Mouse (Mus musculus): ENCODE measurements around the gene Ccr9. TPM values are rescaled to one million over a fixed set of nuclear protein-coding genes. Genes with fewer than 3 reads are reported as not detected.
"Not testable (repeated sequence)": the region's sequence is repeated elsewhere in the genome, so short reads cannot be mapped to it uniquely, and the experiment has no call there.

The Ccr9 gene
- polyA plus RNA-seq, 1 experiment from 2014 or later: 0.14 TPM

DNA sequence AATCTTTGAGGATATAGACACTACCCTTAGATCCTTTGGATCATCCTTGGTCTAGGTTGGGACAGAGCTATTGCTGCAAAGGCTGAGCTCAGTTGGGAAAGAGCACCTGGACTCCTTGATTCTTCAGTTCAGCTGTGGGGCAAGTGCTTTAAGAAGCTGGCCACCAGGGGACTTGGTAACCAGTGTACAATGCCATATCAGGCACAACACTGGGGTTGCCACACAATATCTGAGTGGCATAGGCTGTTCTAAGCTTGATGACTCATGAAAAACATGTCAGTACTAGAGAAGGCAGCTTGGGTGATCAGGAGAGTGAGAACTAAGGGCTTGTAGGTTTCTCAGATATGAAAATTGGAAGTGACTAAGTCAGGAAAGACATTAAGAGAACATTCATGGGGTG, 19.3 kb upstream of the Ccr9 start:
- Histone ChIP-seq H3K27ac (no peak overlapping the region), H3K4me3 (replicated peaks) (no peak overlapping the region), H3K36me3 (no peaks in the 10 kb centered on the region), H3K9me3 (no peaks in the 10 kb centered on the region), H3K4me2 (no peak overlapping the region), H3K9ac (replicated peaks) (no peak overlapping the region), H3K27me3 (no peaks in the 10 kb centered on the region), H3K4me1 (replicated peaks) (no peaks in the 10 kb centered on the region)
- no peak for ATAC-seq (ENCODE audit: insufficient number of reproducible peaks, insufficient read depth, low FRiP score, low TSS enrichment, low read depth)

DNA sequence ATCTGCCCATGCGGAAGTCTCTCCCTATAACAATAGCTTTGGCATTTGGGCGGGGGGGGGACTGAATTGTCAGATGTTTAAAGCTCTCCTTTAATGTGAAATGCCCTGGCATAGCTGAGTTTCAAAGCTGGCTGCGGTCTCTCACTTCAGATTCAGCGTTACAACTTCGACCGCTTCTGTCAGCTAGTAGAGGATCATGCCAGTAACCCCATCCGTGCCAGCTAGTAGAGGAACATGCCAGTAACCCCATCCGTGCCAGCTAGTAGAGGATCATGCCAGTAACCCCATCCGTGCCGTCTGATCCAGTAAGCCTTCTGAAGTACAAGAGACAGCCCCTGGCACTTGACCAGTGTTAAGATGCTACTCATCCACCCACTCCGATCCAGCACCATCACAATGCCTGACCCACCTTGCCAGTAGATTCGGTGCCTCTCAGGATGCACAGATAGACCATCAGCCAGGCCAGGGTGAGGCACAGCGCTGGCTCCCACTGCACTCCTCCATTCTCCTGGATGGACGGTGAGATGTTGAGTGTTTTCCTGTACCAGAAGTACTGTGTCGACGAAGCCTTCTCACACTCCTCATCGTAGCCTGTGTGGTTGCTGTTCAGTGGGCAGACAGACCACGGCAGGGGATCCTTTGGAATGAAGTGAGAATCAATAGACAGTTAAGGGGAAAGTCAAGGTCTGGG, 18.1 kb upstream of the Ccr9 start:
- H3K4me2 ChIP-seq; H3K27me3 ChIP-seq; H3K9me3 ChIP-seq; ATAC-seq (ENCODE audit: insufficient number of reproducible peaks, insufficient read depth, low FRiP score, low TSS enrichment, low read depth); H3K4me3 ChIP-seq (replicated peaks); H3K9ac ChIP-seq (replicated peaks); H3K27ac ChIP-seq; H3K4me1 ChIP-seq (replicated peaks); H3K36me3 ChIP-seq: not testable (repeated sequence)
- 88% methylated on average over 18 of the region's 18 CpGs for WGBS

DNA sequence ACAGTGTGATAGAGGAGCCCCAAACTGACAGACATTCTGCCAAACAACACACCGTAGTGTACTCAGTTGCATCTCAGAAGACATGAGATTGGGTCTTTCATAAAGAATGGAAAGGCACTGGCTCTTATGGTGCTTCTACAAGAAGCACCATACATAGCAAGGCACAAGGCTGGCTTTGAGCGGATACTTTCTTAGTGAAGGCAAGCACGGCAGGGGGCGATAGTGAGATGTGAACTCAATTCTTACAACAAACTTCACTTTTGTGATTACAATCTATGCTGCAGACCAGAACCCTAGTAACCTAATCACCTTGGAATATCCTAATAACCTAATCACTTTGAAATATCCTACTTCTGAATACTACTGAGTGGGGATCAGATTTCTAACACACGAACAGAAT, 12.6 kb upstream of the Ccr9 start:
- 56% methylated on average over 5 of the region's 5 CpGs for WGBS
- no peak for ATAC-seq (ENCODE audit: insufficient number of reproducible peaks, insufficient read depth, low FRiP score, low TSS enrichment, low read depth)
- Histone ChIP-seq H3K9me3 (no peaks in the 10 kb centered on the region), H3K9ac (replicated peaks) (no peak overlapping the region), H3K27ac (no peak overlapping the region), H3K27me3 (no peaks in the 10 kb centered on the region), H3K4me3 (replicated peaks) (no peak overlapping the region), H3K4me2 (no peak overlapping the region), H3K36me3 (no peaks in the 10 kb centered on the region), H3K4me1 (replicated peaks) (no peaks in the 10 kb centered on the region)

DNA sequence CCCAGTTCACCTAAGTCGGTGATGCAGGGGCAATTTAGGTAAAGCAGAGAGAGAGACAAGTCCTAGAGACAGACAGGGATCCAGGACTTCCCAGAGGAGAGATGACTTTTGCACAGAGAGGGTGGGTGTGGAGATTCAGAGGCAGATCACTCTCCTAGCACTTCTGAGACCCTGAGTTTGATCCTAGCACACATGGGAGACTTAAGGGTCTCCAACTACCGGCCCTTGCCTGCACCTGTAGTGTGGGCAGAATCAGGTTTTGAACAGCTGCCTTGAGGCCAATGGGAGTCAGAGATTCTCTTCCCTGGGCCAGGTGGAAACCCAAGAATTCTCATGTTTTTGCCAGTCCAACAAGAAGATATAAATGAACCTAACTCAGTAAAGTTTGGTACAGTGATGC, 959 bp downstream of the Ccr9 start:
- Histone ChIP-seq H3K27me3 (peaks cover 72% of the 10 kb centered on the region), H3K4me3 (replicated peaks) (peak overlapping the region; percentile 43)

GRCm38 (mm10) chr9:123683704-123684103, 5.5 kb downstream of the Ccr9 start:
- no peak overlapping the region for H3K27ac ChIP-seq
- H3K9me3 ChIP-seq: peaks cover 3% of the 10 kb centered on the region; the same call in 1 of the 2 replicates
- 58% methylated on average over 3 of the region's 3 CpGs for WGBS
- no peak overlapping the region for H3K9ac ChIP-seq (replicated peaks)
- ATAC-seq (ENCODE audit: insufficient number of reproducible peaks, insufficient read depth, low FRiP score, low TSS enrichment, low read depth): no peak
- H3K4me2 ChIP-seq: no peak overlapping the region
- H3K36me3 ChIP-seq: no peaks in the 10 kb centered on the region
- no peak overlapping the region for H3K4me3 ChIP-seq (replicated peaks)
- H3K27me3 ChIP-seq: peaks cover 38% of the 10 kb centered on the region
- peaks cover 3% of the 10 kb centered on the region for H3K4me1 ChIP-seq (replicated peaks)

More for the DNA sequence above, 959 bp downstream of the Ccr9 start:
- Histone ChIP-seq H3K27ac (no peak overlapping the region), H3K9ac (replicated peaks) (no peak overlapping the region), H3K9me3 (no peaks in the 10 kb centered on the region), H3K4me1 (replicated peaks) (peaks cover 12% of the 10 kb centered on the region), H3K36me3 (no peaks in the 10 kb centered on the region), H3K4me2 (peak overlapping the region; percentile 77)
- 25% methylated on average over 2 of the region's 2 CpGs for WGBS
- 0 out of 2 replicates have a peak, but pooled peaks have one; percentile 47 for ATAC-seq (ENCODE audit: insufficient number of reproducible peaks, insufficient read depth, low FRiP score, low TSS enrichment, low read depth)

GRCm38 (mm10) chr9:123686206-123686605, 8.0 kb downstream of the Ccr9 start:
- Histone ChIP-seq H3K27me3 (peaks cover 14% of the 10 kb centered on the region), H3K4me1 (replicated peaks) (no peaks in the 10 kb centered on the region), H3K27ac (no peak overlapping the region), H3K36me3 (no peaks in the 10 kb centered on the region), H3K9me3 (peaks cover 3% of the 10 kb centered on the region; the same call in 1 of the 2 replicates), H3K4me2 (no peak overlapping the region), H3K4me3 (replicated peaks) (no peak overlapping the region), H3K9ac (replicated peaks) (no peak overlapping the region)
- ATAC-seq (ENCODE audit: insufficient number of reproducible peaks, insufficient read depth, low FRiP score, low TSS enrichment, low read depth): no peak
- WGBS: 77% methylated on average over 5 of the region's 5 CpGs

- H3K4me2 ChIP-seq: no peak overlapping the region
- no peak overlapping the region for H3K27ac ChIP-seq
- no peaks in the 10 kb centered on the region for H3K4me1 ChIP-seq (replicated peaks)
- H3K36me3 ChIP-seq: peaks cover 14% of the 10 kb centered on the region; the same call in 1 of the 2 replicates
- H3K9ac ChIP-seq (replicated peaks): no peak overlapping the region
- H3K27me3 ChIP-seq: peaks cover 3% of the 10 kb centered on the region; the same call in 1 of the 2 replicates
- 76% methylated on average over 1 of the region's 1 CpGs for WGBS
- H3K4me3 ChIP-seq (replicated peaks): no peak overlapping the region
- ATAC-seq (ENCODE audit: insufficient number of reproducible peaks, insufficient read depth, low FRiP score, low TSS enrichment, low read depth): no peak
- peaks cover 3% of the 10 kb centered on the region; the same call in 1 of the 2 replicates for H3K9me3 ChIP-seq
These were observed 10.0 kb downstream of the Ccr9 start for GRCm38 (mm10) chr9:123688227-123688626.

DNA sequence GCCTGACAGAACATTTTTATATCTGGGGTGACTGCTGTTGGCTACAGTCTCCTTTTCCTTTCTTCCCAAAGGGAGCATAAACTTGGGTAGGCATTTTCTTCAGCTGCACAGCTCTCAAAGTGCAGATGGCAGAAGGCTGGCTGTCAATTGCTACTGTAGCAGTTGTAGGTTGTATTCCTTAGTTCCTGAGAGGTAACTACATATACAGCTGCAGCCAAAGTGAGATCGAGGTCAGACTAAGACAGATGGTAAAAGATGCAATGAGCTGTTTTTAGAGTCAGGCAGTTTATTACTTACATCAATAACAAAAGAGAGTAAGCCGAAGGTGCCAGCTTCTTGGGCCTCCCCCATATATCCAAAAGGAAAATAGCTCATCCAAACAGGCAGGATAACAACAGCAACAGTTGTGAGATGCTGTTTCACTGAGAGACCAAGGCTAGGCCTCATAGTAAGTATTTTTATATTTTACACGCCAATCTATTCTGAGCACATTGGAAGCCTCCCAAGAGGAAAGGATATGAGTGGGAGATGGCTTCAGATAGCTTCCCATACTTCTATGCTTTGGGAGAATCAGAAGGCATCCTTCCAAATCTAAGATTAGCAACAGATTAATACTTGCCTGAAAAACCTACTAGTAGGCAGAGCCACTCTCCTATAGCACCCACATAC, 17.5 kb downstream of the Ccr9 start:
- Histone ChIP-seq H3K27ac (no peak overlapping the region), H3K4me2 (no peak overlapping the region), H3K4me1 (replicated peaks) (no peaks in the 10 kb centered on the region), H3K36me3 (peaks cover 33% of the 10 kb centered on the region), H3K9ac (replicated peaks) (no peak overlapping the region), H3K4me3 (replicated peaks) (no peak overlapping the region), H3K27me3 (no peaks in the 10 kb centered on the region), H3K9me3 (no peaks in the 10 kb centered on the region)
- no peak for ATAC-seq (ENCODE audit: insufficient number of reproducible peaks, insufficient read depth, low FRiP score, low TSS enrichment, low read depth)
- 87% methylated on average over 3 of the region's 3 CpGs for WGBS

DNA sequence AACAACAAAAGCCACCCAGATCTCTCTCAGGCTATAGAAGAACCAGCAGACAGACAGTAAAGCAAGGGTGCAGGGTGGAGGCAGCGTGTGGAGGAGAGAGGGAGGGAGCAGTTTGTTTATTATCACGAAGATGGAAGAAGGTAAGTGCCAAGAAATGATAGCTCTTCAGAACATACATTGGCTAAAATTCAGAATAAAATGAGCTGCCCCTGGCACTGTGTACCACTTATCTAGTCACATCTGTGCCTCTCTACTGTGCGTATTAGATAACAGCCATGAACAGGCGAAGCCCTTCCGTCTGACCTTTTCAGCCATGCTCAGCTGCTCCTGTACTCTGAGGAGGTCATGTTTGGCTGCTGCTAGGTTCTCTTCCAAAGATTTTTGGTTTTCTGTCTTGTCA, 23.6 kb downstream of the Ccr9 start:
- no peaks in the 10 kb centered on the region for H3K27me3 ChIP-seq
- peaks cover 37% of the 10 kb centered on the region for H3K36me3 ChIP-seq
- no peak overlapping the region for H3K9ac ChIP-seq (replicated peaks)
- no peaks in the 10 kb centered on the region for H3K4me1 ChIP-seq (replicated peaks)
- H3K27ac ChIP-seq: no peak overlapping the region
- no peak overlapping the region for H3K4me3 ChIP-seq (replicated peaks)
- ATAC-seq (ENCODE audit: insufficient number of reproducible peaks, insufficient read depth, low FRiP score, low TSS enrichment, low read depth): no peak
- H3K4me2 ChIP-seq: no peak overlapping the region
- no peaks in the 10 kb centered on the region for H3K9me3 ChIP-seq
- 89% methylated on average over 5 of the region's 5 CpGs for WGBS

GRCm38 (mm10) chr9:123709226-123709625, 31.0 kb downstream of the Ccr9 start:
- H3K4me1 ChIP-seq (replicated peaks): no peaks in the 10 kb centered on the region
- no peaks in the 10 kb centered on the region for H3K27me3 ChIP-seq
- no peak overlapping the region for H3K4me3 ChIP-seq (replicated peaks)
- ATAC-seq (ENCODE audit: insufficient number of reproducible peaks, insufficient read depth, low FRiP score, low TSS enrichment, low read depth): no peak
- no peak overlapping the region for H3K9ac ChIP-seq (replicated peaks)
- peaks cover 47% of the 10 kb centered on the region for H3K36me3 ChIP-seq
- H3K4me2 ChIP-seq: no peak overlapping the region
- 54% methylated on average over 2 of the region's 2 CpGs for WGBS
- H3K9me3 ChIP-seq: no peaks in the 10 kb centered on the region
- H3K27ac ChIP-seq: no peak overlapping the region

DNA sequence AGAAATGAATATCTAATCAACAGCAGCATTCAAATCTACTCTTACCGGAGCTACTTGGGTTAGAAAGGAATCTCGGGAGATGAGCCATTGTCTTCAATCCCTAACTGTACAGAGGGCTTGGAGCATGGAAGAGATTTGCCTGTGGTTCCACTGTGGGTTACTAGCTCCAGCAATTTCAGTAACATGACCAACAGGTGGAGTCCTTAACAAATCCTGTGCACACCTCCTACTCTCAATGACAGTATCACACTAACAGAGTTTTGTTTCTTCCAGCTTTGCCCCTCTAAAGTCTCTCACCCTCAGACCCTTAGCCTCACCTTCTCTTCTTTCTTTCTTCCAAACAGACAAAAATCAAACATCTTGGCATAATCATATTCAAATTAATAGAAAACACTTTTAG, 34.9 kb downstream of the Ccr9 start:
- WGBS: 88% methylated on average over 2 of the region's 2 CpGs
- no peak overlapping the region for H3K9ac ChIP-seq (replicated peaks)
- H3K36me3 ChIP-seq: peaks cover 32% of the 10 kb centered on the region
- no peak overlapping the region for H3K27ac ChIP-seq
- H3K4me1 ChIP-seq (replicated peaks): peaks cover 6% of the 10 kb centered on the region
- no peak overlapping the region for H3K4me3 ChIP-seq (replicated peaks)
- no peak overlapping the region for H3K4me2 ChIP-seq
- no peak for ATAC-seq (ENCODE audit: insufficient number of reproducible peaks, insufficient read depth, low FRiP score, low TSS enrichment, low read depth)
- no peaks in the 10 kb centered on the region for H3K27me3 ChIP-seq
- H3K9me3 ChIP-seq: no peaks in the 10 kb centered on the region

Data from limb, embryonic 12.5 days (tissue).